Mouse (Mus musculus) liver, adult 2 months (tissue): ENCODE results near the gene Sarnp.

Experiments used
- CTCF ChIP-seq: fragments of 200-500 bp; IDR thresholded peaks from 2 replicates; pipeline ENCODE4 v1.5.1; 2011; ENCODE audit warnings: low read depth, low read length, control low read depth
- POLR2A ChIP-seq: fragments of 200-500 bp; IDR thresholded peaks from 2 replicates; pipeline ENCODE4 v1.6.1; 2011; ENCODE audit warnings: low read length, control low read depth; ENCODE audit not compliant: insufficient read depth; ENCODE audit errors: extremely low read depth

- no peak for TF ChIP-seq POLR2A
- TF ChIP-seq CTCF: no peak
These were observed 73.5 kb downstream of the Sarnp start for GRCm38 (mm10) chr10:128890383-128891295.
